Mouse (Mus musculus) ES-E14 (cell line): ENCODE measurements at regions not wholly inside any gene's neighbourhood (a gene's known extent, or its start where the extent isn't known, plus 50 kb on each side); places are given as distances from the start of the nearest gene placed in this dataset.
A peak's percentile ranks its signal among the peaks of the same experiment; 100 is the strongest.

Experiments used
- DNase-seq: peaks from one replicate; pipeline ENCODE4 v3.0.0-alpha.2; 2013; ENCODE audit warnings: low read depth, low spot score
- H3K27ac ChIP-seq: 2 replicates; pipeline ENCODE4 v1.5.1; 2012; ENCODE audit warnings: low read depth, mild to moderate bottlenecking, low read length, moderate library complexity, mixed read lengths; ENCODE audit not compliant: poor library complexity, insufficient read depth, severe bottlenecking
- H3K36me3 ChIP-seq: 2 replicates; pipeline ENCODE4 v1.6.1; 2012; ENCODE audit warnings: mild to moderate bottlenecking, low read length, moderate library complexity, mixed read lengths; ENCODE audit not compliant: control insufficient read depth, poor library complexity, insufficient read depth, severe bottlenecking
- H3K4me1 ChIP-seq, 2 experiments: fragments of 150-350 bp in 1 of 2; sonication (generic) in 1 of 2; 2 replicates each; pipeline ENCODE4 v1.6.1; 2012; ENCODE audit warnings: low read length in 2 of 2, mild to moderate bottlenecking in 1 of 2, mixed read lengths in 1 of 2; ENCODE audit not compliant: control insufficient read depth in 2 of 2, insufficient read depth in 2 of 2, poor library complexity in 1 of 2
- H3K4me3 ChIP-seq, 2 experiments: fragments of 150-350 bp in 1 of 2; sonication (generic) in 1 of 2; 2 replicates each; pipeline ENCODE4 v1.5.1; 2012; ENCODE audit warnings: low read length in 2 of 2, low read depth in 1 of 2, mild to moderate bottlenecking in 1 of 2, mixed read lengths in 1 of 2; ENCODE audit not compliant: insufficient read depth in 1 of 2, poor library complexity in 1 of 2, severe bottlenecking in 1 of 2
- H3K9ac ChIP-seq: 2 replicates; pipeline ENCODE4 v1.6.1; 2012; ENCODE audit warnings: low read depth, mild to moderate bottlenecking, low read length, mixed read lengths; ENCODE audit not compliant: poor library complexity, insufficient read depth, severe bottlenecking
- H3K9me3 ChIP-seq: fragments of 150-350 bp; sonication (generic); 2 replicates; pipeline ENCODE4 v1.6.1; 2012; ENCODE audit warnings: low read depth, mild to moderate bottlenecking, low read length; ENCODE audit not compliant: control insufficient read depth, insufficient read depth
- CHD2 ChIP-seq: IDR thresholded peaks from 2 replicates; pipeline ENCODE4 v1.6.1; 2014; ENCODE audit warnings: mild to moderate bottlenecking, low read depth, low read length, inconsistent platforms
- HCFC1 ChIP-seq: IDR thresholded peaks from 2 replicates; pipeline ENCODE4 v1.6.1; 2012; ENCODE audit warnings: low read length, inconsistent platforms, borderline replicate concordance; ENCODE audit not compliant: insufficient read depth
- MAFK ChIP-seq: IDR thresholded peaks from 2 replicates; pipeline ENCODE4 v1.6.1; 2014; ENCODE audit warnings: mild to moderate bottlenecking, low read depth, low read length, inconsistent platforms; ENCODE audit not compliant: insufficient read depth
- ZNF384 ChIP-seq: IDR thresholded peaks from 2 replicates; pipeline ENCODE4 v1.6.1; 2012; ENCODE audit warnings: low read depth, low read length, inconsistent platforms
- in situ Hi-C, 2 experiments: fragments of 600-800 bp; cut with MboI; formaldehyde crosslinking; loops; one replicate each; pipeline ENCODE4 v1.15.1; 2025; ENCODE audit warnings: low sequenced_read_pairs in 2 of 2, inconsistent platforms in 1 of 2; ENCODE audit not compliant: unreplicated experiment in 2 of 2

GRCm38 (mm10) chrX:119497890-119498289 lies 429.1 kb upstream of the Pabpc5 start:
- Histone ChIP-seq H3K36me3 (no peaks in the 10 kb centered on the region), H3K9ac (no peak overlapping the region), H3K4me3 (no peak overlapping the region), H3K27ac (no peak overlapping the region), H3K9me3 (no peaks in the 10 kb centered on the region), H3K4me1 (no peaks in the 10 kb centered on the region)
- TF ChIP-seq HCFC1 (no peak), CHD2 (no peak), MAFK (peak; percentile 81), ZNF384 (no peak)
- no peak for DNase-seq
- in situ Hi-C loops, result no loop called here
